Comparison of ENCODE assay signal across 8 mouse cellular contexts in genomic region chrX:110814151-110814571, GRCm38 (mm10). TPM values are rescaled to one million over a fixed set of nuclear protein-coding genes. Genes with fewer than 3 reads are reported as not detected.
A peak's percentile ranks its signal among the peaks of the same experiment; 100 is the strongest.
DNase-seq lines count a peak whose midpoint lies in the region; ATAC-seq and TF ChIP-seq lines count a peak whose summit lies in the region.

TSS of gene Pou3f4 (plus strand) at chrX:110814280.

- peak within 1 kb of the TSS; percentile 71 for H3K4me3 ChIP-seq in ES-Bruce4 (ENCODE audit: low read depth, low read length)
- H3K4me3 ChIP-seq in hindbrain, embryonic 14.5 days (replicated peaks; ENCODE audit: low read length), result peak within 1 kb of the TSS; percentile 62
- peak within 1 kb of the TSS; percentile 48 for H3K4me3 ChIP-seq in left cerebral cortex, adult 2 months
- H3K4me3 ChIP-seq in midbrain, embryonic 12.5 days, result peak within 1 kb of the TSS; percentile 66

- no peak for TF ChIP-seq POLR2A in ES-Bruce4 (IDR thresholded peaks at IDR 0.05; ENCODE audit: insufficient read depth, low read length)
- TF ChIP-seq POLR2A in brain, embryonic 14.5 days (IDR thresholded peaks at IDR 0.05; ENCODE audit: borderline replicate concordance, extremely low read depth, insufficient read depth, insufficient read length, poor library complexity, severe bottlenecking), result no peak; the same call in 1 of the 2 replicates

- DNase-seq in brain, embryonic 14.5 days (ENCODE audit: low read depth), result peak; percentile 98
- peak; percentile 2 for DNase-seq in fibroblast of lung, adult 2 months (ENCODE audit: low read depth)
- peak; percentile 81 for DNase-seq in hindbrain, embryonic 14.5 days (ENCODE audit: low spot score)
- peak; percentile 58 to 76 for DNase-seq in left cerebral cortex, adult 2 months (ENCODE audit: extremely low spot score in 1 of 2, low spot score in 2 of 2)
- DNase-seq in telencephalon, adult 2 months (ENCODE audit: low read depth, low spot score), result peak; percentile 69
- no peak for DNase-seq in natural killer cell, adult 2 months (ENCODE audit: low spot score in 2 of 2)

- H3K27ac ChIP-seq in ES-Bruce4 (ENCODE audit: insufficient read depth, low read length), result no peak within 1 kb of the TSS
- peak within 1 kb of the TSS; percentile 88 for H3K27ac ChIP-seq in hindbrain, embryonic 14.5 days
- peak within 1 kb of the TSS; percentile 13; the same call in 1 of the 2 replicates for H3K27ac ChIP-seq in left cerebral cortex, adult 2 months
- peak within 1 kb of the TSS; percentile 95 for H3K27ac ChIP-seq in midbrain, embryonic 12.5 days (replicated peaks)

- no peaks in the 10 kb centered on the region for H3K36me3 ChIP-seq in ES-Bruce4 (ENCODE audit: control insufficient read depth, insufficient read depth, low read length, poor library complexity, severe bottlenecking)
- no peaks in the 10 kb centered on the region for H3K36me3 ChIP-seq in hindbrain, embryonic 14.5 days (replicated peaks; ENCODE audit: control insufficient read depth, insufficient read depth)
- H3K36me3 ChIP-seq in midbrain, embryonic 12.5 days, result no peaks in the 10 kb centered on the region

- H3K4me2 ChIP-seq in hindbrain, embryonic 14.5 days (replicated peaks), result peak within 1 kb of the TSS; percentile 54
- peak within 1 kb of the TSS; percentile 52 for H3K4me2 ChIP-seq in midbrain, embryonic 12.5 days (replicated peaks)

- no peak within 1 kb of the TSS for H3K9ac ChIP-seq in ES-Bruce4 (ENCODE audit: low read depth, poor library complexity, severe bottlenecking)
- H3K9ac ChIP-seq in hindbrain, embryonic 14.5 days, result peak within 1 kb of the TSS; percentile 74
- peak within 1 kb of the TSS; percentile 74 for H3K9ac ChIP-seq in midbrain, embryonic 12.5 days (replicated peaks)

- intact Hi-C loops in left cerebral cortex, adult 2 months (cut with DNase I), result loop anchor here (5.0 kb wide), 1 partner anchor 92 kb away; no protein-coding TSS in a partner anchor

- TF ChIP-seq CTCF in ES-Bruce4 (IDR thresholded peaks at IDR 0.05; ENCODE audit: low read depth, low read length), result no peak
- no peak for TF ChIP-seq CTCF in brain, embryonic 14.5 days (IDR thresholded peaks at IDR 0.05; ENCODE audit: borderline replicate concordance, extremely low read depth, insufficient read depth, insufficient read length)
- no peak for TF ChIP-seq CTCF in left cerebral cortex, adult 2 months (IDR thresholded peaks at IDR 0.05)

- H3K4me1 ChIP-seq in ES-Bruce4 (ENCODE audit: control insufficient read depth, insufficient read depth, low read length), result no peaks in the 10 kb centered on the region
- no peaks in the 10 kb centered on the region; the same call in 1 of the 2 replicates for H3K4me1 ChIP-seq in hindbrain, embryonic 14.5 days (replicated peaks; ENCODE audit: control insufficient read depth, insufficient read depth, low read length)
- H3K4me1 ChIP-seq in midbrain, embryonic 12.5 days, result no peaks in the 10 kb centered on the region

- no peak for TF ChIP-seq EP300 in ES-Bruce4 (IDR thresholded peaks at IDR 0.05; ENCODE audit: insufficient read depth, low read depth, low read length)

- no peaks in the 10 kb centered on the region for H3K9me3 ChIP-seq in ES-Bruce4 (replicated peaks; ENCODE audit: control insufficient read depth, insufficient read depth, low read length, poor library complexity, severe bottlenecking)
- no peaks in the 10 kb centered on the region for H3K9me3 ChIP-seq in hindbrain, embryonic 14.5 days (ENCODE audit: control insufficient read depth, low read length)
- no peaks in the 10 kb centered on the region for H3K9me3 ChIP-seq in midbrain, embryonic 12.5 days

- 14% methylated on average over 20 of the region's 20 CpGs for WGBS in hindbrain, embryonic 14.5 days
- 16% methylated on average over 20 of the region's 20 CpGs for WGBS in midbrain, embryonic 12.5 days

- no peaks in the 10 kb centered on the region for H3K27me3 ChIP-seq in ES-Bruce4 (ENCODE audit: control insufficient read depth, insufficient read depth, low read length, poor library complexity, severe bottlenecking)
- H3K27me3 ChIP-seq in hindbrain, embryonic 14.5 days (ENCODE audit: control insufficient read depth, insufficient read depth, low read length), result no peaks in the 10 kb centered on the region
- no peaks in the 10 kb centered on the region for H3K27me3 ChIP-seq in midbrain, embryonic 12.5 days

- peak; percentile 91 for ATAC-seq in hindbrain, embryonic 14.5 days (ENCODE audit: low FRiP score)
- peak; percentile 91 for ATAC-seq in midbrain, embryonic 12.5 days (ENCODE audit: low FRiP score, low read depth)

RNA-seq across cellular contexts. Expression of gene Pou3f4, which starts in this region (rescaled TPM):
- polyA plus RNA-seq in ES-Bruce4 (2011; ENCODE audit: insufficient read depth, insufficient read length, low read depth, missing spikeins), result 0.21 and 0.23 TPM in 2 replicates
- polyA plus RNA-seq in brain, embryonic 14.5 days (2012; rRNA removed), result 45.6 and 48.0 TPM in 2 replicates
- polyA plus RNA-seq in hindbrain, embryonic 14.5 days (2014; fragmentation: Nextera tagmentation; extraction: Ambion mirVana), result 7.5 and 7.6 TPM in 2 replicates
- total RNA-seq in left cerebral cortex, adult 2 months (2021), result 1 to 10 TPM; 4.1 to 5.8 TPM
- 41.6 and 43.0 TPM in 2 replicates for polyA plus RNA-seq in midbrain, embryonic 12.5 days (2016; fragmentation: Nextera tagmentation; extraction: Ambion mirVana)

Comparison
In these comparisons a context has a peak if more than half of its experiments do, and no peak if none do; other contexts are left out.
1. DNase-seq: peak in brain, embryonic 14.5 days (single experiment), fibroblast of lung, adult 2 months (single experiment), hindbrain, embryonic 14.5 days (single experiment), left cerebral cortex, adult 2 months (2 of 2) and telencephalon, adult 2 months (single experiment); none in natural killer cell, adult 2 months (0 of 2).
2. Peak in every context shown above with its lines, with median percentiles within 50 percentile points of each other: H3K4me3 ChIP-seq.